Mouse (Mus musculus): ENCODE data around the gene Spock2. TPM values are rescaled to one million over a fixed set of nuclear protein-coding genes. Genes with fewer than 3 reads are reported as not detected.

Spock2 gene
- total and polyA plus RNA-seq, 3 experiments, result 0.10 to 0.13 TPM; not detected in 1

DNA sequence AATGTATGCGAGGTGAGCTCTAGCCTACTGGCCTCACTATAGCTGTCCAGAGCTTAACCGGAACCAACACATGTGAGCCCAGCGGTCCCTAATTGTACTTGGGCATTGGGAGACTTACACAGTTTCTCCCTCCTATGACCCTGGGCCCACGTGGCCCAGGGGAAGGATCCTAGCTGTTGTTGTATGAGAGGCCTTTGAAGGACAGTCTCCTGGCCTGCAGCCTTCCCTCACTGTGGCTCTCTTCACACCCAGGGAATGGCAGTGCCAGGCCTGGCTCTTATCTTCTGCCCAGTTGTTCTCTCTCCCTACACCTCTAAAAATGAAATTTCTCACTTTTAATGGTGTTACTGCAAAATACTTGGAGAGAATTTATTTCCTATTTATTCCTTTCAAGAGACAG is 11.0 kb downstream of the Spock2 start:
- TF ChIP-seq RAD21 (IDR thresholded peaks at IDR 0.05; ENCODE audit: low read depth, low read length) (no peak), ZMIZ1 (IDR thresholded peaks at IDR 0.05; ENCODE audit: low read depth, low read length) (no peak), RCOR1 (conservative IDR thresholded peaks at IDR 0.05; ENCODE audit: low read depth, low read length) (no peak), IRF4 (IDR thresholded peaks at IDR 0.05; ENCODE audit: low read depth, low read length) (no peak), MAFK (IDR thresholded peaks at IDR 0.05; ENCODE audit: insufficient replicate concordance, low read length) (no peak), SMC3 (IDR thresholded peaks at IDR 0.05; ENCODE audit: low read depth, low read length) (no peak)
- H3K4me2 ChIP-seq (ENCODE audit: insufficient read depth, low read depth, poor library complexity, severe bottlenecking), result no peak overlapping the region
- no peak overlapping the region for H3K9ac ChIP-seq (ENCODE audit: insufficient read depth, low read depth)
- H3K36me3 ChIP-seq (replicated peaks in 1 of 2; ENCODE audit: control insufficient read depth in 1 of 2, insufficient read depth in 1 of 2, low read length in 1 of 2), result no peaks in the 10 kb centered on the region
- peaks cover 17% of the 10 kb centered on the region for H3K27me3 ChIP-seq (replicated peaks)
- no peak overlapping the region for H3K4me3 ChIP-seq (replicated peaks in 1 of 3; ENCODE audit: low read depth in 2 of 3, low read length in 2 of 3, poor library complexity in 1 of 3)
- dilution Hi-C loops (cut with MboI; ENCODE audit: extremely low pct_ligation_motif_present, extremely low pct_unique_long_range_greater_than_20kb, low sequenced_read_pairs) (no loop called here), in situ Hi-C loops (cut with MboI; ENCODE audit: low pct_ligation_motif_present, low pct_unique_long_range_greater_than_20kb, low sequenced_read_pairs) (no loop called here)
- DNase-seq (ENCODE audit: extremely low read depth), result no peak
- no peaks in the 10 kb centered on the region for H3K4me1 ChIP-seq (ENCODE audit: control insufficient read depth in 1 of 2, insufficient read depth in 2 of 2)
- H3K9me3 ChIP-seq (replicated peaks; ENCODE audit: low read length), result no peaks in the 10 kb centered on the region
- H3K27ac ChIP-seq (ENCODE audit: insufficient read depth, low read depth), result no peak overlapping the region
- H3K79me2 ChIP-seq (replicated peaks; ENCODE audit: control insufficient read depth, extremely low read depth, insufficient read depth, poor library complexity, severe bottlenecking), result no peaks in the 10 kb centered on the region

- no peak overlapping the region for H3K4me2 ChIP-seq (ENCODE audit: insufficient read depth, low read depth, poor library complexity, severe bottlenecking)
- peaks cover 15% of the 10 kb centered on the region for H3K27me3 ChIP-seq (replicated peaks)
- H3K27ac ChIP-seq (ENCODE audit: insufficient read depth, low read depth), result no peak overlapping the region
- no peak for DNase-seq (ENCODE audit: extremely low read depth)
- no peaks in the 10 kb centered on the region for H3K36me3 ChIP-seq (replicated peaks in 1 of 2; ENCODE audit: control insufficient read depth in 1 of 2, insufficient read depth in 1 of 2, low read length in 1 of 2)
- in situ Hi-C loops (cut with MboI; ENCODE audit: low pct_ligation_motif_present, low pct_unique_long_range_greater_than_20kb, low sequenced_read_pairs) (no loop called here), dilution Hi-C loops (cut with MboI; ENCODE audit: extremely low pct_ligation_motif_present, extremely low pct_unique_long_range_greater_than_20kb, low sequenced_read_pairs) (no loop called here)
- H3K4me3 ChIP-seq (replicated peaks in 1 of 3; ENCODE audit: low read depth in 2 of 3, low read length in 2 of 3, poor library complexity in 1 of 3), result no peak overlapping the region
- TF ChIP-seq GABPA (IDR thresholded peaks at IDR 0.05; ENCODE audit: insufficient replicate concordance, low read depth, low read length), result no peak
- TF ChIP-seq ZKSCAN1 (IDR thresholded peaks at IDR 0.05; ENCODE audit: borderline replicate concordance, low read depth, low read length), result no peak
- TF ChIP-seq IRF4 (IDR thresholded peaks at IDR 0.05; ENCODE audit: low read depth, low read length), result no peak
- TF ChIP-seq BHLHE40 (IDR thresholded peaks at IDR 0.05; ENCODE audit: low read depth, low read length), result no peak
- no peak for TF ChIP-seq EP300 (IDR thresholded peaks at IDR 0.05; ENCODE audit: low read length)
- TF ChIP-seq E2F4 (IDR thresholded peaks at IDR 0.05; ENCODE audit: insufficient replicate concordance, low read depth, low read length), result no peak
- TF ChIP-seq PAX5 (IDR thresholded peaks at IDR 0.05; ENCODE audit: low read length), result no peak
- no peak for TF ChIP-seq UBTF (IDR thresholded peaks at IDR 0.05; ENCODE audit: low read depth, low read length)
- TF ChIP-seq USF2 (conservative IDR thresholded peaks at IDR 0.05; ENCODE audit: low read depth, low read length), result no peak
- no peak for TF ChIP-seq RCOR1 (conservative IDR thresholded peaks at IDR 0.05; ENCODE audit: low read depth, low read length)
- no peak for TF ChIP-seq TBP (conservative IDR thresholded peaks at IDR 0.05; ENCODE audit: low read depth, low read length)
- no peak for TF ChIP-seq CTCF (conservative IDR thresholded peaks at IDR 0.05 in 1 of 2, IDR thresholded peaks at IDR 0.05 in 1 of 2; ENCODE audit: low read depth in 2 of 2, low read length in 2 of 2)
- no peak for TF ChIP-seq JUND (conservative IDR thresholded peaks at IDR 0.05; ENCODE audit: low read depth, low read length)
- no peak for TF ChIP-seq JUN (IDR thresholded peaks at IDR 0.05; ENCODE audit: insufficient read depth, low read depth, low read length)
- no peak for TF ChIP-seq ETS1 (conservative IDR thresholded peaks at IDR 0.05; ENCODE audit: low read depth, low read length)
- no peak for TF ChIP-seq TCF12 (IDR thresholded peaks at IDR 0.05; ENCODE audit: low read depth, low read length)
- no peak for TF ChIP-seq POLR2AphosphoS2 (IDR thresholded peaks at IDR 0.05; ENCODE audit: low read depth, low read length)
- TF ChIP-seq RAD21 (IDR thresholded peaks at IDR 0.05; ENCODE audit: low read depth, low read length), result no peak
- no peak for TF ChIP-seq NRF1 (IDR thresholded peaks at IDR 0.05; ENCODE audit: low read depth, low read length)
- no peaks in the 10 kb centered on the region for H3K9me3 ChIP-seq (replicated peaks; ENCODE audit: low read length)
- no peaks in the 10 kb centered on the region for H3K4me1 ChIP-seq (ENCODE audit: control insufficient read depth in 1 of 2, insufficient read depth in 2 of 2)
- H3K9ac ChIP-seq (ENCODE audit: insufficient read depth, low read depth), result no peak overlapping the region
- H3K79me2 ChIP-seq (replicated peaks; ENCODE audit: control insufficient read depth, extremely low read depth, insufficient read depth, poor library complexity, severe bottlenecking), result no peaks in the 10 kb centered on the region
These were observed 12.4 kb downstream of the Spock2 start for GRCm38 (mm10) chr10:60118464-60118863.

All from CH12.LX (cell line).